Mouse (Mus musculus) testis, adult 2 months (tissue): Measurements from ENCODE around the gene 9330161L09Rik. TPM values are rescaled to one million over a fixed set of nuclear protein-coding genes. Genes with fewer than 3 reads are reported as not detected.

Experiments
- H3K27ac ChIP-seq: fragments of 200-500 bp; 2 replicates; pipeline ENCODE4 v1.5.1; 2012; ENCODE audit warnings: low read depth, low read length; ENCODE audit not compliant: control insufficient read depth, insufficient read depth
- H3K27me3 ChIP-seq: fragments of 200-500 bp; 2 replicates; pipeline ENCODE4 v1.6.1; 2012; ENCODE audit warnings: mild to moderate bottlenecking, low read length, moderate library complexity; ENCODE audit not compliant: control insufficient read depth, insufficient read depth
- H3K36me3 ChIP-seq: fragments of 200-500 bp; 2 replicates; pipeline ENCODE4 v1.6.1; 2012; ENCODE audit warnings: mild to moderate bottlenecking, low read length; ENCODE audit not compliant: control insufficient read depth, insufficient read depth
- H3K4me1 ChIP-seq: fragments of 200-500 bp; 2 replicates; pipeline ENCODE4 v1.6.1; 2012; ENCODE audit warnings: low read length; ENCODE audit not compliant: control insufficient read depth, insufficient read depth
- H3K4me3 ChIP-seq: fragments of 200-500 bp; 2 replicates; pipeline ENCODE4 v1.5.1; 2012; ENCODE audit warnings: low read depth, mild to moderate bottlenecking, low read length, moderate library complexity, mixed read lengths; ENCODE audit not compliant: control insufficient read depth
- CTCF ChIP-seq: fragments of 200-500 bp; IDR thresholded peaks from 2 replicates; pipeline ENCODE4 v1.5.1; 2012; ENCODE audit warnings: low read depth, mild to moderate bottlenecking, inconsistent platforms, low read length, moderate library complexity; ENCODE audit not compliant: control insufficient read depth, insufficient read depth, insufficient replicate concordance
- POLR2A ChIP-seq: fragments of 200-500 bp; IDR thresholded peaks from 2 replicates; pipeline ENCODE4 v1.6.1; 2012; ENCODE audit warnings: low read depth, mild to moderate bottlenecking, inconsistent platforms, low read length, moderate library complexity; ENCODE audit not compliant: control insufficient read depth
- polyA plus RNA-seq: library from polyadenylated mRNA; depleted of rRNA; stranded (reverse); fragments of >200 nt; gene quantifications from 2 replicates; pipeline ENCODE4 v1.2.3, GENCODE M21; 2012

The 9330161L09Rik gene
- polyA plus RNA-seq, 1 experiment: 0.52 TPM

DNA sequence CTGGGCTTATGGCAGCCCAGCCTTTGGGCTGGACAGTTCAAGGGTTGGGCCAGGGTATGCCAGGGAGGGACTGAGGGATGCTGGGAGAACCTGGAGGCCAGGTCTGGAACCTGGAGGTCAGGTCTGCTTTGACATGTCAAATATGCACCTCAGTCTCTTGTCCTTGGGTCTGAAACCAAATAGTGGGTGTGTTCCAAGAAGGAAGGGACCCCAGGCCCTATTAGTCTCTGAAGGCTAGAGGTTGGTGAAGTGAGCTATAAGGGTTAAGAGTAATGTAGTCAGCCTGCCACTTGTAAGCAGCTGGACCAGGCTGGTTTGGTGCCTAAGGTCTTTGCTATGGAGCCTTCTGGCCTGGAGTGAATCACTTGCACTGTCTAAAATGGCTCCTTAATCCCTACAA, 27.2 kb upstream of the 9330161L09Rik start:
- no peaks in the 10 kb centered on the region for H3K36me3 ChIP-seq
- H3K4me3 ChIP-seq: no peak overlapping the region
- H3K4me1 ChIP-seq: no peaks in the 10 kb centered on the region; the same call in 1 of the 2 replicates
- H3K27me3 ChIP-seq: no peaks in the 10 kb centered on the region
- TF ChIP-seq POLR2A (no peak), CTCF (no peak)
- no peak overlapping the region for H3K27ac ChIP-seq

GRCm38 (mm10) chr12:103433986-103434731, 26.5 kb upstream of the 9330161L09Rik start, which contains the start of gene Ifi27:
Ifi27 (plus strand) TSS chr12:103434211.
- no peaks in the 10 kb centered on the region for H3K36me3 ChIP-seq
- no peaks in the 10 kb centered on the region; the same call in 1 of the 2 replicates for H3K4me1 ChIP-seq
- peak within 1 kb of the TSS; percentile 55 for H3K4me3 ChIP-seq
- TF ChIP-seq CTCF: no peak
- no peak for TF ChIP-seq POLR2A
- H3K27me3 ChIP-seq: no peaks in the 10 kb centered on the region
- H3K27ac ChIP-seq: peak within 1 kb of the TSS; percentile 71

DNA sequence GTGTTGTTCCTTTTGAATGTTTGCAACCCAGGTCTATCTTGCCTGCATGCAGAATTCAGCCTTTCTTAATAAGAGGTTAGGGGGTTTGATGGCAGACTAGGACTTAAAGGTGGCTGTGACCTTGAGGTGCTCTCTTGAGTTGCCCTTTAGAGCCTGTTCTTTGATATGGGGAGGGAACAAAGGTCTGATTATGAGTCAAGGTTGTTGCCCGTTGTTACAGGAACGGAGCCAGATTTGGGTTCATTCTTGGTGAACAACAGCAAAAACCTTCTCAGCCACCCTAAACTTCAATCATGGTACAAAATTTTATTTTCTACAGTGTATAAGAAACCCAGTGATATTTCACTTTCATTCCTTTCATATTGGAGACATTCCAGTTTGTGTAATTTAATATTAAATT, 25.8 kb upstream of the 9330161L09Rik start:
- TF ChIP-seq POLR2A (no peak), CTCF (no peak)
- Histone ChIP-seq H3K27ac (peak overlapping the region; percentile 44), H3K4me1 (no peaks in the 10 kb centered on the region; the same call in 1 of the 2 replicates), H3K4me3 (no peak overlapping the region), H3K36me3 (no peaks in the 10 kb centered on the region), H3K27me3 (no peaks in the 10 kb centered on the region)

DNA sequence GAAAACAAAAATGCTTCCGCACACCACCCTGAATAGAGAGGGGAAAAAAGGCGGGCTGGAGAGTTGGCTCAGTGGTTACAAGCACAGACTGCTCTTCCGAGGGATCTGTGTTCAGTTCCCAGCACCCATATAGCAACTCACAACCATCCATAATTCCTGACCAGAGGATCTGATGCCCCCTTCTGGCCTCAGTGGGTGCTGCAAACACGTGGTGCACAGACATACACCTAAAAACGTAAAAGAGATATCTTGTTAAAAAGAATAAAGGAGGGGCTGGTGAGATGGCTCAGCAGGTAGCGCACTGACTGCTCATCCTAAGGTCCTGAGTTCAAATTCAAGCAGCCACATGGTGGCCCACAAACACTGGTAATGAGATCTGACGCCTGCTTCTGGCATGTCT, 19.1 kb upstream of the 9330161L09Rik start:
- no peaks in the 10 kb centered on the region for H3K27me3 ChIP-seq

DNA sequence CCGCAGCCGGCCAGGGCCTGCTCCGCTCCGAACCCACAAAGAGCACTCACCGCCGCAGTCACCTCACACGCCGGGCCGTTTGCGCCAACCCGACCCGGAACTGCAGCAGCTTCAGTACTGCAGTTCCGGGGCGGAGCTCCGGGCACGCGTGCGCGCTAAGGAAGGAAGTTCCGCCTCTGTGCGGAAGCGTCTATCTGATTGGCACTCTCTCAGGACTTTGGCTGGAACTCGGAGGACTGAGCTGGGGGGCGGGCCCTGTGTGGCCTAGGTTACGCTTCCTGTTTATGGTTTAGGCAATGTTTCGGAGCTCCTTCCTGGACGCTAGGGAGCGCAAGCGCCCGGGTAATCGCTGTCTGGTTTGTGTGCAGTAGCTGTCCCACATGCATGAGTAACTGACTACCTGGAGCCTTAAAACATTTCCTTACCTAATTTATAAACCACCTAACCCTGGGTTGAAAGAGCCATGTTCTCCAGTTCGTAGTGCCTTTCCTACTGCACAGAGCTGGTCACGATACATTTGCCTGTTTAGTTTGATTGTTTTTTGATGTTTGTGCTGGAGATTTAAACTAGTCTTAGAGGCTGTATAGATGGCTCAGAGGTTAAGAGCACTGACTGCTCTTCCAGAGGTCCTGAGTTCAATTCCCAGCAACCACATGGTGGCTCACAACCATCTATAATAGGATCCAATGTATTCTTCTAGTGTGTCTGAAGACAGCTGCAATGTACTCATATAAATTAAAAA, 18.3 kb upstream of the 9330161L09Rik start, which contains the start of gene Ddx24:
TSS of gene Ddx24 (minus strand) at position 102 of the 742 bp plus-strand sequence.
- Histone ChIP-seq H3K4me3 (peak within 1 kb of the TSS; percentile 97), H3K27ac (peak within 1 kb of the TSS; percentile 91)

More for the DNA sequence above, 19.1 kb upstream of the 9330161L09Rik start:
- H3K27ac ChIP-seq: no peak overlapping the region
- no peak overlapping the region for H3K4me3 ChIP-seq
- TF ChIP-seq CTCF (peak; percentile 7; the same call in 1 of the 2 replicates), POLR2A (no peak)
- H3K36me3 ChIP-seq: peaks cover 2% of the 10 kb centered on the region; the same call in 1 of the 2 replicates
- peaks cover 6% of the 10 kb centered on the region for H3K4me1 ChIP-seq

GRCm38 (mm10) chr12:103425016-103425728, 17.6 kb upstream of the 9330161L09Rik start:
- H3K4me3 ChIP-seq: peak overlapping the region; percentile 97
- H3K36me3 ChIP-seq: peaks cover 2% of the 10 kb centered on the region; the same call in 1 of the 2 replicates
- no peaks in the 10 kb centered on the region for H3K27me3 ChIP-seq
- TF ChIP-seq CTCF (no peak), POLR2A (no peak)
- peak overlapping the region; percentile 91 for H3K27ac ChIP-seq
- H3K4me1 ChIP-seq: peaks cover 6% of the 10 kb centered on the region

More for the DNA sequence above, 18.3 kb upstream of the 9330161L09Rik start, which contains the start of gene Ddx24:
- peaks cover 6% of the 10 kb centered on the region for H3K4me1 ChIP-seq
- peak; percentile 66 for TF ChIP-seq CTCF
- TF ChIP-seq POLR2A: peak; percentile 93
- H3K27me3 ChIP-seq: no peaks in the 10 kb centered on the region
- peaks cover 2% of the 10 kb centered on the region; the same call in 1 of the 2 replicates for H3K36me3 ChIP-seq
